Mouse (Mus musculus): ENCODE data around the gene Asrgl1. TPM values are rescaled to one million over a fixed set of nuclear protein-coding genes. Genes with fewer than 3 reads are reported as not detected.

Asrgl1 gene
- polyA plus RNA-seq, 1 experiment, result 53.4 TPM

DNA sequence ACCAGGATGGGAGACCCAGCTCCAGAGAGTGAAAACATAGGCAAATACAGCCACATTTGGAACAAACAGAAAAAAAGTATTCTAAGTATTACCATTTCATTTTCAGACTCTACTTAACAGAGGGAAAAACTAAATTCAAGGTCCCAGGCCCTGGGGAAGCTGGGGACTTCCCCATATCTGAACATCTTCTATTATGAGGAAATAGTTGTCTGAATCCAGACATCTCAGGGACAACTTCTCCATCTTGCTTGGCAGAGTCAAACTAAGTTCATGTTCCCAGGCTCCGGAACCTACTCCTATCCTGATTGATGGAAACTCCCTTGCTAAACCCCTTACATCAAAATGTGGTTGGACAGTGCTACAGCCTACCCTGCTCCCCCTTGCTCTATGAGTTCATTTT lies 13.0 kb downstream of the Asrgl1 start:
- Histone ChIP-seq H3K4me1 (peaks cover 3% of the 10 kb centered on the region; the same call in 1 of the 2 replicates), H3K4me3 (replicated peaks) (no peak overlapping the region), H3K27me3 (replicated peaks) (no peaks in the 10 kb centered on the region), H3K9me3 (no peaks in the 10 kb centered on the region), H3K36me3 (replicated peaks; ENCODE audit: low read length) (peaks cover 34% of the 10 kb centered on the region)
- no peak for TF ChIP-seq GATA1 (IDR thresholded peaks at IDR 0.05; ENCODE audit: borderline replicate concordance, low read length)
- TF ChIP-seq FLI1 (IDR thresholded peaks at IDR 0.05; ENCODE audit: low read length), result no peak

GRCm38 (mm10) chr19:9119655-9120425 lies 15.6 kb downstream of the Asrgl1 start:
- H3K27me3 ChIP-seq (replicated peaks), result no peaks in the 10 kb centered on the region
- H3K36me3 ChIP-seq (replicated peaks; ENCODE audit: low read length), result peaks cover 43% of the 10 kb centered on the region
- H3K9me3 ChIP-seq, result no peaks in the 10 kb centered on the region
- no peak for TF ChIP-seq GATA1 (IDR thresholded peaks at IDR 0.05; ENCODE audit: borderline replicate concordance, low read length)
- TF ChIP-seq FLI1 (IDR thresholded peaks at IDR 0.05; ENCODE audit: low read length), result no peak
- H3K4me1 ChIP-seq, result peaks cover 7% of the 10 kb centered on the region; the same call in 1 of the 2 replicates
- no peak overlapping the region for H3K4me3 ChIP-seq (replicated peaks)

DNA sequence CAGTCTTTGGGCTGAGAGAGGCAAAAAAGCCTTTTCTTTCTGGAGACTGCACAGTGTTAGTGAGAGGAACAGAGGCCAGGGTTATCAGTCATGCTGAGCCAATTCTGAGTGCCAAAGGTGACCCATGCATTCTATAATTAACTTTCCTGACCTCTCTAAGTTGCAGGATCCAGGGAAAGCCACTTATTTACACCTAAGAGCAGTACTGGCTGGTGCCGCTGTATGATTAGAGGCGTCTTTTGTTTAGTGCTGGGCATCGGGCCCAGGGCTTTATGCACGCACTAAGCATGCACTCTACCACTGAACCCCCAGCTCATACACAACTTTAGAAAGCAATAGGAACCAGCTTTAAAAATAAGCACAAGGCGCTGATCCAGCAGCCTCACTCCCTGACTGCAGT lies 18.2 kb downstream of the Asrgl1 start:
- H3K4me3 ChIP-seq (replicated peaks), result no peak overlapping the region
- H3K27me3 ChIP-seq (replicated peaks), result no peaks in the 10 kb centered on the region
- H3K36me3 ChIP-seq (replicated peaks; ENCODE audit: low read length), result peaks cover 68% of the 10 kb centered on the region
- H3K4me1 ChIP-seq, result peaks cover 18% of the 10 kb centered on the region
- no peaks in the 10 kb centered on the region for H3K9me3 ChIP-seq
- TF ChIP-seq FLI1 (IDR thresholded peaks at IDR 0.05; ENCODE audit: low read length) (no peak), GATA1 (IDR thresholded peaks at IDR 0.05; ENCODE audit: borderline replicate concordance, low read length) (no peak)

DNA sequence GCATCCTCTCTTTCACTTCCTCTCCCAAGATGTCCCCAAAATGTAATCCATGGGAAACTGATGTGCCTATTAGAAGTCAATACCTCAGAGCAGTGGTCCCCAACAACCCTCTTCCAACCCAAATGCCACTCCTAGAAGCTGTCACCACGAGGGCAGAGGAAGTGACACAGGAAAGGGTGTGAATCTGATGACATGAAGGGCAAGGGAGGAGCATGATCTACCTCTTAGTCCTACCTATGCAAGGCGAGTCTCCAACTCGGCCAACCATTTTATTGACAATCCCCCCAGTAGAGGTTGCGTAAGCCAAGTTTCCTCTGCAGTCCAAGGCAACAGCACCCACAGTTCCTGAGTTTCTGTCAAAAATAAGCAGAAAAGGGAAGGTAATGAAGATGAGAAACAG lies 19.2 kb downstream of the Asrgl1 start:
- H3K4me3 ChIP-seq (replicated peaks), result no peak overlapping the region
- H3K4me1 ChIP-seq, result peaks cover 18% of the 10 kb centered on the region
- no peak for TF ChIP-seq GATA1 (IDR thresholded peaks at IDR 0.05; ENCODE audit: borderline replicate concordance, low read length)
- no peaks in the 10 kb centered on the region for H3K27me3 ChIP-seq (replicated peaks)
- H3K36me3 ChIP-seq (replicated peaks; ENCODE audit: low read length), result peaks cover 78% of the 10 kb centered on the region
- no peaks in the 10 kb centered on the region for H3K9me3 ChIP-seq

DNA sequence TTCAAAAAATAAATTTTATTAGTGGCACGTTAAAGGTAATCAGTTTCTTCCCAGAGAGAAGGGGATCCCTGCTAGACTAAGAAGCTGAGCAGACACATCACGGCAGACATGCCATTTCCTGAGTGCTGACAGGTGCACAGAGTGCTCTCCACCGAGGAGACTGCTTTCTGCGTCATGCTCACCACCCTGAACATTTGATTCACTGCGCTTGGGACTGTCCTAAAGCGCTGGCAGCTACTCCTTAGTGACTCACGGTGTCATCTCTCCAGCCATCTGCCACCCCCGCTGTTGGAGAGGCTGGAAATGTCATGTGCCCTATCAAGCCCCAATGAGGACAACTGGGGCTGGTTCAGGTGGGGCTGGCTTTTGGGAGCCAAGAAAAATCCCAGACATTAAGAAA lies 23.4 kb downstream of the Asrgl1 start:
- no peak for TF ChIP-seq GATA1 (IDR thresholded peaks at IDR 0.05; ENCODE audit: borderline replicate concordance, low read length)
- TF ChIP-seq FLI1 (IDR thresholded peaks at IDR 0.05; ENCODE audit: low read length), result no peak
- Histone ChIP-seq H3K4me1 (peaks cover 22% of the 10 kb centered on the region), H3K4me3 (replicated peaks) (no peak overlapping the region), H3K9me3 (no peaks in the 10 kb centered on the region), H3K36me3 (replicated peaks; ENCODE audit: low read length) (peaks cover 61% of the 10 kb centered on the region), H3K27me3 (replicated peaks) (no peaks in the 10 kb centered on the region)

- peaks cover 5% of the 10 kb centered on the region for H3K27me3 ChIP-seq (replicated peaks)
- H3K4me3 ChIP-seq (replicated peaks), result no peak overlapping the region
- peaks cover 29% of the 10 kb centered on the region for H3K4me1 ChIP-seq
- TF ChIP-seq FLI1 (IDR thresholded peaks at IDR 0.05; ENCODE audit: low read length), result no peak
- TF ChIP-seq GATA1 (IDR thresholded peaks at IDR 0.05; ENCODE audit: borderline replicate concordance, low read length), result no peak
- no peaks in the 10 kb centered on the region for H3K9me3 ChIP-seq
- H3K36me3 ChIP-seq (replicated peaks; ENCODE audit: low read length), result peaks cover 45% of the 10 kb centered on the region
Observed at GRCm38 (mm10) chr19:9110182-9110869, 25.1 kb downstream of the Asrgl1 start.

DNA sequence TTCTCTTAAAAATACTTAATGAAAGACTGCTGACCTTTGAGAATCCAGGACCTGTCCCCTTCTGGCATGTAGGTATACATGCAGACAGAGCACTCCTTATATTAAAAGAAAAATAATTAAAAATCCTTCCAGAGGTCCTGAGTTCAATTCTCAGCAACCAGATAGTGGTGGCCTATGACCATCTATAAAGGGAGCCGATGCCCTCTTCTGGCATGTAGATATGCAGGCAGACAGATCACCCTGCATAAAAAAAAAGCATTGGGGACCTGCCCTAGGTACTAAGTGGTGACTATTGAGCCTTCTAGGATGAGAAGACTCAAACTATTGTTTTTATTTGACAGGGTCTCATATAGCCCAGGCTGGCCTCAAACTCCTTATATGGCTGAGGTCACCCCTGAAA lies 26.9 kb downstream of the Asrgl1 start:
- Histone ChIP-seq H3K36me3 (replicated peaks; ENCODE audit: low read length) (peaks cover 27% of the 10 kb centered on the region), H3K27me3 (replicated peaks) (peaks cover 15% of the 10 kb centered on the region), H3K4me1 (peaks cover 27% of the 10 kb centered on the region), H3K9me3 (no peaks in the 10 kb centered on the region), H3K4me3 (replicated peaks) (no peak overlapping the region)
- TF ChIP-seq FLI1 (IDR thresholded peaks at IDR 0.05; ENCODE audit: low read length) (no peak), GATA1 (IDR thresholded peaks at IDR 0.05; ENCODE audit: borderline replicate concordance, low read length) (no peak)

DNA sequence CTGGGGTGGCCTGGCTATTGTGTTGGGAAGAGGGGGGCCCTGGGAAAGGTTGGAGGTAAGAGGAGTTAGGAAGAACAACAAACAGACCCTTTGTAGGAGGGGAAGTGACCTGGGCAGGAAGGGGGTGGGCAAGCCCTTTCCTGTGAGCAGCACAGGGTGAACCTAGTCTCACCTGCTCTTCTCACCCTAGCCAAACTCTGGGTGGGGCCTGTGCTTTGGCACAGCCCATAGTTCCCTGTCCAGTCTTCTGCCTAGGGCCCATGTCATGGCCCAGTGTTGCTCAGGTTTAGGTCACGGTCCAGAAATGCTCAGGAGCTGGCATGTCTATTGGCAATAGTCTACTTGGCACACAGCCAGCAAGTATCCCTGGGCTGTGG lies 28.1 kb downstream of the Asrgl1 start:
- H3K4me1 ChIP-seq, result peaks cover 18% of the 10 kb centered on the region
- H3K27me3 ChIP-seq (replicated peaks), result peaks cover 18% of the 10 kb centered on the region
- no peaks in the 10 kb centered on the region for H3K9me3 ChIP-seq
- peaks cover 16% of the 10 kb centered on the region for H3K36me3 ChIP-seq (replicated peaks; ENCODE audit: low read length)
- no peak for TF ChIP-seq GATA1 (IDR thresholded peaks at IDR 0.05; ENCODE audit: borderline replicate concordance, low read length)
- TF ChIP-seq FLI1 (IDR thresholded peaks at IDR 0.05; ENCODE audit: low read length), result no peak
- no peak overlapping the region for H3K4me3 ChIP-seq (replicated peaks)

GRCm38 (mm10) chr19:9106751-9107378 lies 28.6 kb downstream of the Asrgl1 start:
- Histone ChIP-seq H3K4me1 (peaks cover 18% of the 10 kb centered on the region), H3K36me3 (replicated peaks; ENCODE audit: low read length) (peaks cover 11% of the 10 kb centered on the region), H3K27me3 (replicated peaks) (peaks cover 20% of the 10 kb centered on the region), H3K9me3 (no peaks in the 10 kb centered on the region), H3K4me3 (replicated peaks) (no peak overlapping the region)
- TF ChIP-seq GATA1 (IDR thresholded peaks at IDR 0.05; ENCODE audit: borderline replicate concordance, low read length), result no peak

DNA sequence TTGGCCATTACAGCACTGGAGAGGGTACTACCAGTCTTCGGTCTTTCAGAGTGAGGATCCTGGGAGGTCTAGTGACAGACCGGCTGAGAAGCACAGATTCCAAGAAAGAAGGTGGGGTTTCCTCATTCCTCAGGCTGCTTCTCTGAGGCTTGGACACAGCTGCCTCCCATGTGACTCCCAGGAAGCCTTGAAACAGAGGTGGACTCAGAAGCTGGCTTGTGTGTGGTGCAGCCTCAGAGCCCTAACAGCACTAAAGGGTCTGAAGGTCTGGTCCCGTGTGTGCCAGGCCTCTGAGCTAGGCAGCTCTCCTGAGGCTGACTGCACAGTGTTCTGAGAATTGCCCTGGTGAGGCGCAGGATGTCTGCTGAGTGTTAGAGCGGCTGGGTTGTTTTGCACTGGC lies 29.3 kb downstream of the Asrgl1 start:
- Histone ChIP-seq H3K36me3 (replicated peaks; ENCODE audit: low read length) (peaks cover 3% of the 10 kb centered on the region), H3K9me3 (no peaks in the 10 kb centered on the region), H3K27me3 (replicated peaks) (peaks cover 24% of the 10 kb centered on the region), H3K4me3 (replicated peaks) (no peak overlapping the region), H3K4me1 (peaks cover 18% of the 10 kb centered on the region)
- no peak for TF ChIP-seq FLI1 (IDR thresholded peaks at IDR 0.05; ENCODE audit: low read length)
- TF ChIP-seq GATA1 (IDR thresholded peaks at IDR 0.05; ENCODE audit: borderline replicate concordance, low read length), result no peak

All from megakaryocyte, embryonic 14.5 days (primary cell).